Comparison of ENCODE assay signal across 20 mouse cellular contexts in the genomic region with DNA sequence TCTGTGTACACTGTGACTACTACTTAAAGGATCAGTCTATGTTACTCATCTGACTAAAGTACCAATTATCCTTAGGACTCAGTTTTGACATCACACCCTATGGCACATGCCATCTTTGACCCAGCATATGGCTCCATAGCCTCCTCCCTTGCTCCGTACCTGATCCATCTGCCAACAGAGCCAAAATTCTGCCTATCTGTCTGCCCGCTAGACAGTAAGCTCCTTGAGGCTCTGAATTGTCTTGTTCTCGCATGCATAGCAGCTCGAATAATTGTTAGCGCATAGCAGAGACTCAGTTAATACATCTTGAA.
A peak's percentile ranks its signal among the peaks of the same experiment; 100 is the strongest.
DNase-seq lines count a peak whose midpoint lies in the region; ATAC-seq and TF ChIP-seq lines count a peak whose summit lies in the region.
"Had no signal": no experiment of that assay in that cellular context is flagged by ENCODE, and none has a peak within 500 bp of the region (broad histone marks: within the 10 kb centered on the region; RNA-seq: fewer than 3 reads in every experiment).

No protein-coding gene starts in this region.

- no peak overlapping the region for H3K4me3 ChIP-seq in embryonic facial prominence, embryonic 11.5 days (ENCODE audit: low read depth, low read length)
- no peak overlapping the region for H3K4me3 ChIP-seq in embryonic facial prominence, embryonic 10.5 days
- no peak overlapping the region for H3K4me3 ChIP-seq in intestine, embryonic 14.5 days (ENCODE audit: low read depth, low read length)
- H3K4me3 ChIP-seq in intestine, embryonic 15.5 days (replicated peaks), result no peak overlapping the region
- H3K4me3 ChIP-seq in kidney, postnatal 0 days (replicated peaks; ENCODE audit: low read depth, low read length), result no peak overlapping the region
- no peak overlapping the region for H3K4me3 ChIP-seq in limb, embryonic 13.5 days
- H3K4me3 ChIP-seq: embryonic facial prominence, embryonic 12.5 days; hindbrain, embryonic 13.5 days had no signal

- no peaks in the 10 kb centered on the region; the same call in 1 of the 2 replicates for H3K4me1 ChIP-seq in embryonic facial prominence, embryonic 11.5 days (ENCODE audit: control insufficient read depth, insufficient read depth, low read length)
- H3K4me1 ChIP-seq in embryonic facial prominence, embryonic 10.5 days, result peaks cover 13% of the 10 kb centered on the region
- peaks cover 6% of the 10 kb centered on the region; the same call in 1 of the 2 replicates for H3K4me1 ChIP-seq in intestine, embryonic 14.5 days (replicated peaks; ENCODE audit: control insufficient read depth, insufficient read depth, low read length)
- H3K4me1 ChIP-seq in intestine, embryonic 15.5 days (replicated peaks), result no peaks in the 10 kb centered on the region
- no peaks in the 10 kb centered on the region for H3K4me1 ChIP-seq in kidney, postnatal 0 days (replicated peaks; ENCODE audit: insufficient read depth, low read length)
- peaks cover 19% of the 10 kb centered on the region for H3K4me1 ChIP-seq in limb, embryonic 13.5 days

- H3K27ac ChIP-seq in embryonic facial prominence, embryonic 11.5 days (replicated peaks; ENCODE audit: low read depth, low read length), result no peak overlapping the region
- no peak overlapping the region for H3K27ac ChIP-seq in embryonic facial prominence, embryonic 10.5 days (replicated peaks)
- no peak overlapping the region for H3K27ac ChIP-seq in intestine, embryonic 14.5 days (ENCODE audit: low read depth)
- no peak overlapping the region for H3K27ac ChIP-seq in intestine, embryonic 15.5 days
- H3K27ac ChIP-seq in kidney, postnatal 0 days, result peak overlapping the region; percentile 42
- H3K27ac ChIP-seq in limb, embryonic 13.5 days, result no peak overlapping the region
- H3K27ac ChIP-seq: embryonic facial prominence, embryonic 12.5 days; hindbrain, embryonic 13.5 days; hindbrain, postnatal 0 days had no signal

- no peak overlapping the region for H3K9ac ChIP-seq in embryonic facial prominence, embryonic 11.5 days (replicated peaks; ENCODE audit: low read length)
- no peak overlapping the region for H3K9ac ChIP-seq in intestine, embryonic 14.5 days (ENCODE audit: low read length)
- H3K9ac ChIP-seq in intestine, embryonic 15.5 days, result no peak overlapping the region
- no peak overlapping the region for H3K9ac ChIP-seq in kidney, postnatal 0 days (ENCODE audit: low read depth, low read length)
- H3K9ac ChIP-seq in limb, embryonic 13.5 days, result no peak overlapping the region
- H3K9ac ChIP-seq: embryonic facial prominence, embryonic 12.5 days; forebrain, postnatal 0 days; hindbrain, embryonic 13.5 days had no signal

- no peaks in the 10 kb centered on the region for H3K9me3 ChIP-seq in embryonic facial prominence, embryonic 11.5 days (replicated peaks; ENCODE audit: control insufficient read depth, low read length)
- no peaks in the 10 kb centered on the region for H3K9me3 ChIP-seq in embryonic facial prominence, embryonic 10.5 days
- no peaks in the 10 kb centered on the region for H3K9me3 ChIP-seq in intestine, embryonic 14.5 days (ENCODE audit: control insufficient read depth, low read length)
- no peaks in the 10 kb centered on the region for H3K9me3 ChIP-seq in intestine, embryonic 15.5 days
- no peaks in the 10 kb centered on the region for H3K9me3 ChIP-seq in kidney, postnatal 0 days (replicated peaks; ENCODE audit: low read length)
- no peaks in the 10 kb centered on the region for H3K9me3 ChIP-seq in limb, embryonic 13.5 days
- H3K9me3 ChIP-seq: embryonic facial prominence, embryonic 12.5 days; G1E; hindbrain, embryonic 13.5 days had no signal

- 0 out of 2 replicates have a peak, but pooled peaks have one; percentile 44 for ATAC-seq in embryonic facial prominence, embryonic 11.5 days (replicated peaks; ENCODE audit: insufficient number of reproducible peaks, low FRiP score, low TSS enrichment, low read depth)
- ATAC-seq in intestine, embryonic 14.5 days (replicated peaks; ENCODE audit: low FRiP score, low TSS enrichment, low read depth), result no peak
- ATAC-seq in intestine, embryonic 15.5 days, result no peak
- ATAC-seq in kidney, postnatal 0 days (replicated peaks; ENCODE audit: low FRiP score, low read depth), result no peak
- no peak for ATAC-seq in limb, embryonic 13.5 days (ENCODE audit: low FRiP score, low read depth)
- ATAC-seq: CD4-positive, CD25-positive, alpha-beta regulatory T cell, adult 4 months; forebrain, postnatal 0 days; hindbrain, postnatal 0 days had no signal

- no peaks in the 10 kb centered on the region for H3K36me3 ChIP-seq in embryonic facial prominence, embryonic 11.5 days (replicated peaks; ENCODE audit: control insufficient read depth, insufficient read depth, low read depth, low read length)
- no peaks in the 10 kb centered on the region; the same call in 1 of the 2 replicates for H3K36me3 ChIP-seq in embryonic facial prominence, embryonic 10.5 days (replicated peaks)
- H3K36me3 ChIP-seq in intestine, embryonic 14.5 days (ENCODE audit: control insufficient read depth, insufficient read depth, low read length), result no peaks in the 10 kb centered on the region
- no peaks in the 10 kb centered on the region for H3K36me3 ChIP-seq in intestine, embryonic 15.5 days
- no peaks in the 10 kb centered on the region for H3K36me3 ChIP-seq in kidney, postnatal 0 days (ENCODE audit: insufficient read depth, low read length)
- peaks cover 7% of the 10 kb centered on the region; the same call in 1 of the 2 replicates for H3K36me3 ChIP-seq in limb, embryonic 13.5 days
- H3K36me3 ChIP-seq: embryonic facial prominence, embryonic 12.5 days; G1E; hindbrain, embryonic 13.5 days had no signal

- 92% methylated on average over 5 of the region's 5 CpGs for WGBS in embryonic facial prominence, embryonic 11.5 days
- 88% methylated on average over 5 of the region's 5 CpGs for whole genome bisulfite sequencing in embryonic facial prominence, embryonic 10.5 days
- 83% methylated on average over 5 of the region's 5 CpGs for WGBS in intestine, embryonic 14.5 days
- WGBS in intestine, embryonic 15.5 days, result 87% methylated on average over 5 of the region's 5 CpGs
- 76% methylated on average over 5 of the region's 5 CpGs for WGBS in kidney, postnatal 0 days
- 81% methylated on average over 5 of the region's 5 CpGs for WGBS in limb, embryonic 13.5 days

- H3K4me2 ChIP-seq in embryonic facial prominence, embryonic 11.5 days (ENCODE audit: low read depth, low read length), result no peak overlapping the region
- no peak overlapping the region for H3K4me2 ChIP-seq in intestine, embryonic 14.5 days (ENCODE audit: low read length)
- H3K4me2 ChIP-seq in intestine, embryonic 15.5 days (replicated peaks), result no peak overlapping the region
- no peak overlapping the region for H3K4me2 ChIP-seq in kidney, postnatal 0 days (ENCODE audit: low read length)
- H3K4me2 ChIP-seq in limb, embryonic 13.5 days (replicated peaks), result peak overlapping the region; percentile 11; the same call in 1 of the 2 replicates
- H3K4me2 ChIP-seq: embryonic facial prominence, embryonic 12.5 days; hindbrain, embryonic 13.5 days had no signal

- DNase-seq in embryonic facial prominence, embryonic 11.5 days (ENCODE audit: low spot score), result no peak
- no peak for DNase-seq in embryonic facial prominence, embryonic 10.5 days (ENCODE audit: low spot score)
- peak; percentile 52 for DNase-seq in intestine, embryonic 14.5 days (ENCODE audit: low spot score)
- no peak for DNase-seq in kidney, postnatal 0 days (ENCODE audit: low spot score)
- no peak for DNase-seq in kidney, postnatal 36 days
- DNase-seq: adrenal gland, adult 8-10 months; adrenal gland, postnatal 36 days; B cell, adult 2 months; cerebellum, adult 2 months; cerebellum, postnatal 10 days; forebrain, postnatal 0 days; gastrocnemius, postnatal 14 days; heart, postnatal 10 days had no signal

- no peaks in the 10 kb centered on the region for H3K27me3 ChIP-seq in embryonic facial prominence, embryonic 11.5 days (ENCODE audit: control insufficient read depth, insufficient read depth, low read length)
- H3K27me3 ChIP-seq in embryonic facial prominence, embryonic 10.5 days (replicated peaks; ENCODE audit: low read depth, poor library complexity, severe bottlenecking), result no peaks in the 10 kb centered on the region
- no peaks in the 10 kb centered on the region for H3K27me3 ChIP-seq in intestine, embryonic 14.5 days (replicated peaks; ENCODE audit: control insufficient read depth, insufficient read depth, low read length)
- H3K27me3 ChIP-seq in intestine, embryonic 15.5 days (replicated peaks), result no peaks in the 10 kb centered on the region
- H3K27me3 ChIP-seq in kidney, postnatal 0 days (ENCODE audit: insufficient read depth, low read length), result no peaks in the 10 kb centered on the region
- 0 out of 2 replicates have a peak, but pooled peaks cover 2% of the 10 kb centered on the region for H3K27me3 ChIP-seq in limb, embryonic 13.5 days
- H3K27me3 ChIP-seq: embryonic facial prominence, embryonic 12.5 days; hindbrain, embryonic 13.5 days had no signal

- TF ChIP-seq CTCF in kidney, postnatal 0 days (IDR thresholded peaks at IDR 0.05; ENCODE audit: low read depth), result no peak
